Mouse (Mus musculus) erythroblast, adult 5-6 weeks (primary cell): ENCODE results near the gene Atl3. TPM values are rescaled to one million over a fixed set of nuclear protein-coding genes. Genes with fewer than 3 reads are reported as not detected.

Experiments
- total RNA-seq, 2 experiments: library from RNA; stranded (forward) in 1 of 2; stranded (reverse) in 1 of 2; fragments of 150-400 nt in 1 of 2; fragments of 200-764, 138-1000 nt in 1 of 2; gene quantifications; 2 replicates each; pipeline versions ENCODE4 v1.2.3 to v1.2.4; 2015 to 2017; ENCODE audit warnings: low replicate concordance in 2 of 2

The Atl3 gene
- total RNA-seq, 2 experiments from 2014 or later, result 16.9 to 21.1 TPM

Other genes starting within 250 kb of the Atl3 start
- gene Rcor2, start 226.7 kb upstream of the Atl3 start, total RNA-seq (2015; ENCODE audit: low replicate concordance), result not detected in 2 replicates
- 0.17 TPM in 1 of 2 replicates, not detected in the other for gene Rcor2, start 226.7 kb upstream of the Atl3 start, total RNA-seq (2017; ENCODE audit: low replicate concordance)
- 39.9 and 57.1 TPM in 2 replicates for gene Mark2, start 152.2 kb upstream of the Atl3 start, total RNA-seq (2015; ENCODE audit: low replicate concordance)
- gene Mark2, start 152.2 kb upstream of the Atl3 start, total RNA-seq (2017; ENCODE audit: low replicate concordance), result 19.4 and 48.1 TPM in 2 replicates
- 3.3 and 7.5 TPM in 2 replicates for gene Spindoc, start 111.0 kb upstream of the Atl3 start, total RNA-seq (2015; ENCODE audit: low replicate concordance)
- 0.09 TPM in 1 of 2 replicates, not detected in the other for gene Spindoc, start 111.0 kb upstream of the Atl3 start, total RNA-seq (2017; ENCODE audit: low replicate concordance)
- 0.21 TPM in 1 of 2 replicates, not detected in the other for gene 2700081O15Rik, start 76.4 kb upstream of the Atl3 start, total RNA-seq (2015; ENCODE audit: low replicate concordance)
- 0.34 and 0.70 TPM in 2 replicates for gene 2700081O15Rik, start 76.4 kb upstream of the Atl3 start, total RNA-seq (2017; ENCODE audit: low replicate concordance)
- 85.3 and 86.7 TPM in 2 replicates for gene Rtn3, start 10.8 kb upstream of the Atl3 start, total RNA-seq (2015; ENCODE audit: low replicate concordance)
- 29.4 and 35.0 TPM in 2 replicates for gene Rtn3, start 10.8 kb upstream of the Atl3 start, total RNA-seq (2017; ENCODE audit: low replicate concordance)
- 78.4 and 83.0 TPM in 2 replicates for gene Pla2g16, start 63.4 kb downstream of the Atl3 start, total RNA-seq (2015; ENCODE audit: low replicate concordance)
- 120 and 165 TPM in 2 replicates for gene Pla2g16, start 63.4 kb downstream of the Atl3 start, total RNA-seq (2017; ENCODE audit: low replicate concordance)
- gene Lgals12, start 113.2 kb downstream of the Atl3 start, total RNA-seq (2015; ENCODE audit: low replicate concordance), result not detected in 2 replicates
- gene Lgals12, start 113.2 kb downstream of the Atl3 start, total RNA-seq (2017; ENCODE audit: low replicate concordance), result not detected in 2 replicates
- not detected in 2 replicates for gene Hrasls5, start 118.5 kb downstream of the Atl3 start, total RNA-seq (2015; ENCODE audit: low replicate concordance)
- 2.0 TPM in 1 of 2 replicates, not detected in the other for gene Hrasls5, start 118.5 kb downstream of the Atl3 start, total RNA-seq (2017; ENCODE audit: low replicate concordance)
- gene Slc22a19, start 217.3 kb downstream of the Atl3 start, total RNA-seq (2015; ENCODE audit: low replicate concordance), result not detected in 2 replicates
- gene Slc22a19, start 217.3 kb downstream of the Atl3 start, total RNA-seq (2017; ENCODE audit: low replicate concordance), result not detected in 2 replicates